Mouse (Mus musculus) midbrain, embryonic 16.5 days (tissue): ENCODE measurements around the gene Ssbp2. TPM values are rescaled to one million over a fixed set of nuclear protein-coding genes. Genes with fewer than 3 reads are reported as not detected.
A peak's percentile ranks its signal among the peaks of the same experiment; 100 is the strongest.

Experiments
- ATAC-seq: fragments of 200-750 bp; cut with Nextera tagmentation; 2 replicates; pipeline ENCODE4 v1.8.0; 2017; ENCODE audit warnings: moderate TSS enrichment
- H3K27ac ChIP-seq: fragments of 300-500 bp; sonication (generic); 2 replicates; pipeline ENCODE4 v1.5.1; 2014; ENCODE audit warnings: mild to moderate bottlenecking, low read length, mixed read lengths
- H3K27me3 ChIP-seq: fragments of 300-500 bp; sonication (generic); 2 replicates; pipeline ENCODE4 v1.6.1; 2014; ENCODE audit warnings: low read depth, low read length, mixed read lengths; ENCODE audit not compliant: control insufficient read depth, insufficient read depth
- H3K36me3 ChIP-seq: fragments of 300-500 bp; sonication (generic); 2 replicates; pipeline ENCODE4 v1.6.1; 2014; ENCODE audit warnings: mild to moderate bottlenecking, low read length, moderate library complexity, mixed read lengths; ENCODE audit not compliant: control insufficient read depth, insufficient read depth
- H3K4me1 ChIP-seq: fragments of 300-500 bp; sonication (generic); 2 replicates; pipeline ENCODE4 v1.6.1; 2014; ENCODE audit warnings: mild to moderate bottlenecking, low read length, mixed read lengths; ENCODE audit not compliant: control insufficient read depth, insufficient read depth
- H3K4me2 ChIP-seq: fragments of 300-500 bp; sonication (generic); 2 replicates; pipeline ENCODE4 v1.6.1; 2014; ENCODE audit warnings: mild to moderate bottlenecking, low read length, mixed read lengths
- H3K4me3 ChIP-seq: fragments of 300-500 bp; sonication (generic); 2 replicates; pipeline ENCODE4 v1.5.1; 2014; ENCODE audit warnings: low read depth, mild to moderate bottlenecking, low read length, moderate library complexity, mixed read lengths
- H3K9ac ChIP-seq: fragments of 300-500 bp; sonication (generic); 2 replicates; pipeline ENCODE4 v1.6.1; 2014; ENCODE audit warnings: low read depth, low read length, mixed read lengths
- H3K9me3 ChIP-seq: fragments of 300-500 bp; sonication (generic); replicated peaks from 2 replicates; pipeline ENCODE4 v1.6.1; 2014; ENCODE audit warnings: mild to moderate bottlenecking, low read length, mixed read lengths; ENCODE audit not compliant: control insufficient read depth, poor library complexity, severe bottlenecking
- WGBS: fragments of 180-500 bp; shearing (Covaris S2); extraction: QIAGEN DNeasy Blood & Tissue Kit; methylation state at CpG from one replicate; pipeline ENCODE4 v1.1.7; 2014; 5-methylcytosine and 5-hydroxymethylcytosine counted together
- polyA plus RNA-seq: library from polyadenylated mRNA; unstranded; fragments of >200 nt; fragmentation: Nextera tagmentation; extraction: Ambion mirVana; gene quantifications from 2 replicates; pipeline ENCODE4 v1.2.1, GENCODE M21; 2015

Gene Ssbp2
- polyA plus RNA-seq, 1 experiment from 2014 or later = 255 TPM

DNA sequence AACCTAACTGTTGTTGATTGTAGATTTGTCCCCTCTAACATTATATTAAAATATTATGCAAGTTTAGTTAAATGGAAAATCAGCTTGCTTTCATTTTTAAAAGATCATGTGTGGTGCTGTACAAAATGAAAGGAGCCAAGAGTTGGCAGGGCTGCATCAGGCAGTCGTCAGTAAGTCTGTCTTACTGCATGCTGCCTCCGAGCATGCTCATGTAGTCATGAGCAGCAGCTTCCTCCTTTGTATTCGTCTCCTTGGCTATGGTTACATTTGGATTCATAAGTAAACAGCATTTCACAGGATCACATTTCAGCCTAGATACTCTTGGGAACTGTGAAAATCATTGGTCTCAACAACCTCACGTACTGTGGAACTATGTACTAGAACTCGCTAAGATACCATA lies 180.1 kb downstream of the Ssbp2 start:
- Histone ChIP-seq H3K36me3 (no peaks in the 10 kb centered on the region), H3K9me3 (no peaks in the 10 kb centered on the region), H3K4me3 (no peak overlapping the region), H3K9ac (no peak overlapping the region), H3K27ac (no peak overlapping the region), H3K27me3 (no peaks in the 10 kb centered on the region), H3K4me2 (no peak overlapping the region), H3K4me1 (0 out of 2 replicates have a peak, but pooled peaks cover 4% of the 10 kb centered on the region)
- ATAC-seq = no peak
- 72% methylated on average over 5 of the region's 5 CpGs for WGBS

DNA sequence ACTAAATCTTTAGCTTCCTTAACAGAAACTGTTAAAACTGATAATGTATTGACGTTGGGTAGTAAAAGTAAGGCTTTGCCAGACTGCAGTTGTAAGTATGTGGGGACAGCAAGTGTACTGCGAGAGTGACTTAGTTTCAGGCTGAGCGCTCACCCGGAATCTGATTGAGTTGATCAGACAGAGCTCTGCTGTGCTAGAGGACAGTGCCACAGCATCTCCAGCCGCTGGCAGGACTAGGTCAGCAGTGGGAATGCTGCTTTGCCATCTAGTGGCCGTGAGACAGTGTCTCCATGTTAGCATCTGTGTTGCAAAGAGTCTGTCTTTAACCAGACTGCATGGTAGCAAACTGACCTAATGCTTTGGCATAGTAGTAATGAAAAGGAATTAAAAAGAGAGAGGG lies 188.2 kb downstream of the Ssbp2 start:
- 23% methylated on average over 6 of the region's 6 CpGs for WGBS
- H3K9ac ChIP-seq = no peak overlapping the region
- peak; percentile 94 for ATAC-seq
- no peaks in the 10 kb centered on the region for H3K27me3 ChIP-seq
- H3K4me2 ChIP-seq = no peak overlapping the region
- H3K4me1 ChIP-seq = 0 out of 2 replicates have a peak, but pooled peaks cover 2% of the 10 kb centered on the region
- no peaks in the 10 kb centered on the region for H3K9me3 ChIP-seq
- no peak overlapping the region for H3K27ac ChIP-seq
- no peaks in the 10 kb centered on the region for H3K36me3 ChIP-seq
- H3K4me3 ChIP-seq = no peak overlapping the region

DNA sequence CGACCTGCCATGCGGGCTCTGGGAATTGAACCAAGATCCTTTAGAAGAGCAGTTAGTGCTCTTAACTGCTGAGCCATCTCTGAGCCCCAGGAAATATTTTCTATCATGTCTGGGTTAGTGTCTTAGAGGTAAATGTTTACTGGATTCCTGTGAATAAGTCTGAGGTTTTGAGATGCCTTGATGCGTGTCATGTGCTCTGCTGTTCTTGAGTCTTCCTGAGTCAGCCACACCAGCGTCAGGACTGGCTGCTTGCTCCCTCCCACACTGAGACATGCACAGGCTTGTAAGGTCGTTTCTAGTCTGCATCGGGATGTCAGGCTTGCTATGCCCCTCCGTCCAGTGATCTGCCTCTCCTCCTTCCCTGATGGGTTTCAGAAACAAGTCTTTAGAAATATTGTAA lies 189.8 kb downstream of the Ssbp2 start:
- Histone ChIP-seq H3K4me2 (no peak overlapping the region), H3K4me3 (no peak overlapping the region), H3K9me3 (no peaks in the 10 kb centered on the region), H3K27me3 (no peaks in the 10 kb centered on the region), H3K9ac (no peak overlapping the region), H3K36me3 (no peaks in the 10 kb centered on the region), H3K4me1 (no peaks in the 10 kb centered on the region), H3K27ac (no peak overlapping the region)
- whole genome bisulfite sequencing = 72% methylated on average over 7 of the region's 7 CpGs
- no peak for ATAC-seq

DNA sequence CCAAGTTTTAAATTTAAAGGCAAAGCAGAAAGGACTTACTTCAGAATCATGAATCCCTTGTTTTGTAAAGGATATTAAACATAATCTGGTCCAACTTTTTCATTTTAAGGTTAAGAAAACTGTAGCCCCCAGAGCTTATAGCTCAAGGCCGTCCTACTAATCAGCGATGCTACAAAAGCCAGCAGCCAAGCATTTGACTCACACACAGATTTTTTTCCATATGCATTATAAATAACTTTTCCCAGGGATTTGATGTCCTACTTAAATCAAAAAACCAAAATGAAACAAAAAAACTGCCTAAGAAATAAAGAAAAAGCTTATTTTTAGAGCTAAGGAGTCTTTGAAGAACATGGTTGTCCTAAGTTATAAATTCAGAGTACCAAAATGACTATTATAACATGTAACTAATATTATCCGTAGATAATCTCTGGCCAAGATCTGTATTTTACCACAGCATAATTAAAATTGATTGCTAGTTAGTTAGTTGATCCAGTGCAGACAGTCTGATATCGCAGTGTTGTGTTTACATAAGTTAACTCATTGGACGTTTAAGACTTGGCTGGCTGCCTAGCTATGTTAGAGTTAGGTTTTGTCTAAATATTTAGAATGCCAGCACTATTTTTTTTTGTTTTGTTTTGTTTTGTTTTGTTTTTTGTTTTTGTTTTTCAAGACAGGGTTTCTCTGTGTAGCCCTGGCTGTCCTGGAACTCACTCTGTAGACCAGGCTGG lies 201.1 kb downstream of the Ssbp2 start:
- no peaks in the 10 kb centered on the region for H3K4me1 ChIP-seq
- H3K27ac ChIP-seq = no peak overlapping the region
- H3K9me3 ChIP-seq = no peaks in the 10 kb centered on the region
- H3K9ac ChIP-seq = no peak overlapping the region
- H3K36me3 ChIP-seq = no peaks in the 10 kb centered on the region
- no peak for ATAC-seq
- H3K4me2 ChIP-seq = no peak overlapping the region
- WGBS = 85% methylated on average over 5 of the region's 5 CpGs
- no peaks in the 10 kb centered on the region for H3K27me3 ChIP-seq
- no peak overlapping the region for H3K4me3 ChIP-seq

DNA sequence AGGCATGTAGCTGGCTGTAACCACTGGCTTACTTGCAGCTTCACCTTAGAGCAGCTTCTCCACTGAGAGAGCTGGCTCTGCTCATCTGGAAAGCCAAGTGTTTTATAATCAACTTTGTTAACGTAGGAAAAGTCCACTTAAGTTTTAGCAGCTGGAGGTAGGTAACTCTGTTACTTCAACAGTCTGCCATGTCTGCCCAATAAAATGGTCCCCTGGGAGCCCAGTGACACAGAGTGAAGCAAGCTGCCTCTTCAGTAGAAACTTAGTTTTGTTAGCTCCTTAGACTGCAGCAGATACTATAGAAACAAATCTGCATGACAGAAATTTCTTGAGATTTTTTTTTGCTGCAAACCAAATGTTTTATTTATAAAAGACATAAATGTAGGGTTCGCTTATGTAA lies 202.7 kb downstream of the Ssbp2 start:
- ATAC-seq = no peak
- H3K9ac ChIP-seq = no peak overlapping the region
- no peak overlapping the region for H3K27ac ChIP-seq
- H3K9me3 ChIP-seq = no peaks in the 10 kb centered on the region
- no peaks in the 10 kb centered on the region for H3K27me3 ChIP-seq
- no peak overlapping the region for H3K4me3 ChIP-seq
- H3K4me1 ChIP-seq = no peaks in the 10 kb centered on the region
- no peak overlapping the region for H3K4me2 ChIP-seq
- WGBS = 77% methylated on average over 2 of the region's 2 CpGs
- no peaks in the 10 kb centered on the region for H3K36me3 ChIP-seq

DNA sequence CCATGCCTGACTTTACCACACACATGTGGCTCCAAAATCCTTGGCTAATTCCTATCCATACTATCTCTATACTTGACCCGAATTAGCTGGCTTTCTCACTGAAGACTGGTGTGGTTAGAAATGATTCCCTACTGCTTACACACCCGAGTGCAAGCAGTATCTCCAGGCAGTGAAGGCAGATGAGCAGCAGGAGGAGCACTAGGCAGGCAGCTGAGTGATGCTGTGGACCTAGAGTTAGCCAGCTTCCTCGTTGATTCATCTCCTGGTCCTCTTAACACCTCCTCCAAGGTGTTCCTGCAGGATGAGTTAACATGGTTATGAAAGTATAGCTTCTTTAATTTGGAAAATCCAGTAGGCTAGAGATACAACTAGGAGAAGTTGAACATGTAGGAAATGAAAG lies 213.2 kb downstream of the Ssbp2 start:
- no peaks in the 10 kb centered on the region for H3K27me3 ChIP-seq
- no peak overlapping the region for H3K27ac ChIP-seq
- 85% methylated on average over 3 of the region's 3 CpGs for WGBS
- no peak overlapping the region for H3K4me2 ChIP-seq
- H3K9me3 ChIP-seq = no peaks in the 10 kb centered on the region
- peaks cover 8% of the 10 kb centered on the region; the same call in 1 of the 2 replicates for H3K36me3 ChIP-seq
- no peak for ATAC-seq
- H3K4me1 ChIP-seq = no peaks in the 10 kb centered on the region
- H3K4me3 ChIP-seq = no peak overlapping the region
- H3K9ac ChIP-seq = no peak overlapping the region

DNA sequence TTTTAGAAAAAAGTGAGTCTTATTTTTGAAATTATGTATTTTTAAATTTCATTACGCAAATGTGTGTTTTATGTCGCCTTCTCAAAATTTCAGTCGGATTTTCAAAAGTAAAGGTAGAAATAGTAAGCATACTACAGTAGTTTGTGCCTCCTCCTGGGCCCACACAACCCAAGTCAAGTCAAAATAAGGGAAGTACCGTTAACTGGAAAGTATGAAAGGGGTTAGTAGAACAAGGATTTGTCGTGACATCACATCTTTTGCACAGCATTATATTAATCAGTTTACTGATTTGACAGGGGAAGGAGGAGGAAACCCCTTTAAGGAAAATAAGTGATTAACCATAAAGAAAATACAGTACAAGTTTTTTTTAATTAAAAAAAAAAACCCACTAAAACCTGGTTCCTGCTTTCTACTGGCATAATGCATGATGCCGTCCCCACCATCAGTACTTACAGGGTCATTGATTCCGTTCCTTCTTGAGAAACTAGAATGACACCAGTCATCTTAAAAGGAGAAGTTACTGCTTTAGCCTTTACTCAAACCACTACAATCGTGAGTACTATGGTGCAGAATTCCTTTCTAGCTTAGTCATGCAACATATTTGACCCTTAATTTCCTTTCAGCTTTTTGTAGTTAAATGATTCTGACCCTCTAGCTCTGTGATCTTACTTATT lies 220.8 kb downstream of the Ssbp2 start:
- H3K4me1 ChIP-seq = no peaks in the 10 kb centered on the region
- H3K4me3 ChIP-seq = no peak overlapping the region
- no peak overlapping the region for H3K4me2 ChIP-seq
- H3K27me3 ChIP-seq = no peaks in the 10 kb centered on the region
- peaks cover 2% of the 10 kb centered on the region; the same call in 1 of the 2 replicates for H3K36me3 ChIP-seq
- no peak for ATAC-seq
- H3K9ac ChIP-seq = no peak overlapping the region
- H3K9me3 ChIP-seq = no peaks in the 10 kb centered on the region
- 94% methylated on average over 8 of the region's 8 CpGs for WGBS
- no peak overlapping the region for H3K27ac ChIP-seq

DNA sequence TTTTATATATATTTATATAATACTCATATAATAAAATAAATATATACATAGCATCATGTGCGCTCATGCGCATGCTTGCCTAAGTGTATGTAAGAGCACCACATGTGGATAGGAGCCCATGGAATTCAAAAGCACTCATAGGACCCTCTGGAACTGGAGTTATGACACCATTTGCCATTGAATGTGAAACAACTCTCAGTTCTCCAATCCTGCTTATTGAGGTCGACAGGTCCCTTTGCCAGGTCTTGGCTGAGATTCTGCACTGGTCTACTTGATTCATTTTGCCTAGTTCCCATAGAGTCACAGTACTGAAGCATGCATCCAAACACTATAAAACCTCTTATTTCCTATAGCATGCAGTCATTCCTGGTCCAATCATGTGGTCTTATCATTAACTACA lies 221.4 kb downstream of the Ssbp2 start:
- Histone ChIP-seq H3K27me3 (no peaks in the 10 kb centered on the region), H3K36me3 (peaks cover 4% of the 10 kb centered on the region), H3K9me3 (no peaks in the 10 kb centered on the region), H3K4me1 (no peaks in the 10 kb centered on the region), H3K4me2 (no peak overlapping the region), H3K27ac (no peak overlapping the region), H3K4me3 (no peak overlapping the region), H3K9ac (no peak overlapping the region)
- WGBS = 96% methylated on average over 3 of the region's 3 CpGs
- no peak for ATAC-seq

DNA sequence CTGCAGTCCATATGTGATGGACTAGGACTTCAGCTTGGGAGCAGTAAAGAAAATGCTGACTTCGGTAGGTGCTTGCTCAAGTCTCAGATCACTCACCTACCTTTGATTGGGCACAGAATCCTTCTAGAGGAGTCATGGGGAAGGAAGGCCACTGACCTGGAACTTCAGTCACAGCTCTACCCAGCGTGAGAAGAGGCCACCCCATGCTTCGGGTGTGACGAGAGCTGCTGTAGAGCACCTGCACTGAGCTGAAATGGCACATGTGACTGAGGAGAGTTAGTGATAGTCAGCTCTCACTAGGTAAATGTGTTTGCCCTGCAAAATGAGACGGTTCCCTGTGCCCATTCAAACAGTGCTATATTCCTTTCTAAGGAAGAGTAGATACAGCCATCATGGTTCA lies 230.0 kb downstream of the Ssbp2 start:
- no peak overlapping the region for H3K27ac ChIP-seq
- no peak overlapping the region for H3K9ac ChIP-seq
- 0 out of 2 replicates have a peak, but pooled peaks cover 3% of the 10 kb centered on the region for H3K9me3 ChIP-seq
- no peak for ATAC-seq
- H3K4me2 ChIP-seq = no peak overlapping the region
- H3K4me1 ChIP-seq = no peaks in the 10 kb centered on the region
- H3K4me3 ChIP-seq = no peak overlapping the region
- H3K36me3 ChIP-seq = peaks cover 5% of the 10 kb centered on the region
- WGBS = 92% methylated on average over 5 of the region's 5 CpGs
- no peaks in the 10 kb centered on the region for H3K27me3 ChIP-seq
